Mouse (Mus musculus) stomach, postnatal 0 days (tissue): ENCODE results near the gene Gm44805.
A peak's percentile ranks its signal among the peaks of the same experiment; 100 is the strongest.

ENCODE experiments used
- CTCF ChIP-seq: IDR thresholded peaks from 2 replicates; pipeline ENCODE4 v1.5.1; 2016; ENCODE audit warnings: antibody characterized with exemption, low read depth, mild to moderate bottlenecking, moderate library complexity
- EP300 ChIP-seq: optimal IDR thresholded peaks from 2 replicates; pipeline ENCODE3; 2016; ENCODE audit warnings: antibody characterized with exemption

DNA sequence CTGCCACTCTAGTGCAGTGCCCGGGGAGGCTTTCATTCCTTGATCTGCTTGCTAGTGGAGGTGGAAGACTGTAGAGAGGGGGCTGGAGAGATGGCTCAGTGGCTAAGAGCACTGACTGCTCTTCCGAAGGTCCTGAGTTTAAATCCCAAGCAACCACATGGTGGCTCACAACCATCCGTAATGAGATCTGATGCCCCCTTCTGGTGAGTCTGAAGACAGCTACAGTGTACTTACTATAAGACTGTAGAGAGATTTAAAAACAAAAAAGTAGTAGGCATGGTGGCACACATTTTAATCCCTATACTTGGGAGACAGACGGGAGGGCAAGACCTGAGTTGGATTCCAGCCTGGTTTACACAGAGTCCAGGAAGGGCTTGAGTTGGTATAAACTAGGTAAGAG, 31.2 kb upstream of the Gm44805 start:
- TF ChIP-seq CTCF (peak; percentile 72), EP300 (no peak)
